ENCODE assay signal across 17 mouse cellular contexts in the genomic region with DNA sequence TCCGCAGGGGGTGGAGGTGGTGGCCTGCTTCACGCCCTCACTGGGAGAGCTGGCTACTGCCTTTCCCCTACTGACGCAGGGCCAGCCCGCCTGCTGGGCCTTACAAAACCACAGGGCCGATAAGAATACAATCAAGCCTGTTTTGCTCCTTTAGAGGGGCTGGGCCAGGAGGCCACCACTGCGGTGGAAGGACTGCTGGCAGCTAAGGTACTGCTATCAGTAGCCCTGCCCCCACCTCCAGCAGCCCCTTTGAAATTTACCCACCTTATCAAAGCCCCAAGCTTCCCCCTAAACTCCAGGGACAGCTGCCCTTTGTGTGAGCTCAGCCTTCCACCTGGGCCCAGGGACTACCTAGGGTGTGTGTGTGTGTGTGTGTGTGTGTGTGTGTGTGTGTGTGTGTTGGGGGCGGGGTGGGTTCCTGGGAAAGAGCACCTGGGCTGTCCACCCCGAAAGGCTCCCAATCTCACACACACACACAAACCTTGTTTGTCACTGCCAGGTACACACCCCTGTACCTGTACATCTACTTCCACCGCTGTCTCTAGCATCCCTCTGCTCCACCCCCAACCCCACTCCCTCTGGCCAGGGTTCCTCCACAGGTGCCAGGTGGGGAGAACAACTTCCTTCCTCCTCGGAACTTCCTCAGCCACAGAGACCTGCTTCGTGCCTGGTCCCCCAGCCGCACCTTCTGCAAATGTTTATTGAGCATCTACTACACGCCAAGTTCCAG. TPM values are rescaled to one million over a fixed set of nuclear protein-coding genes. Genes with fewer than 3 reads are reported as not detected.
A peak's percentile ranks its signal among the peaks of the same experiment; 100 is the strongest.
DNase-seq lines count a peak whose midpoint lies in the region; ATAC-seq and TF ChIP-seq lines count a peak whose summit lies in the region.
"Had no signal": no experiment of that assay in that cellular context is flagged by ENCODE, and none has a peak within 500 bp of the region (broad histone marks: within the 10 kb centered on the region; RNA-seq: fewer than 3 reads in every experiment).

No protein-coding gene starts in this region.

- H3K36me3 ChIP-seq in heart, embryonic 11.5 days (ENCODE audit: control insufficient read depth, insufficient read depth, low read length) = no peaks in the 10 kb centered on the region
- no peaks in the 10 kb centered on the region for H3K36me3 ChIP-seq in midbrain, embryonic 10.5 days
- H3K36me3 ChIP-seq in midbrain, embryonic 16.5 days (ENCODE audit: control insufficient read depth, insufficient read depth, low read length) = no peaks in the 10 kb centered on the region
- no peaks in the 10 kb centered on the region for H3K36me3 ChIP-seq in liver, embryonic 12.5 days
- H3K36me3 ChIP-seq in stomach, embryonic 16.5 days (ENCODE audit: control insufficient read depth, insufficient read depth, low read length) = no peaks in the 10 kb centered on the region
- H3K36me3 ChIP-seq in thymus, adult 2 months (ENCODE audit: control insufficient read depth, insufficient read depth, low read length) = no peaks in the 10 kb centered on the region
- H3K36me3 ChIP-seq: embryonic facial prominence, embryonic 15.5 days; forebrain, embryonic 15.5 days; limb, embryonic 12.5 days had no signal

- H3K4me3 ChIP-seq in heart, embryonic 11.5 days (ENCODE audit: low read depth, low read length) = no peak overlapping the region
- no peak overlapping the region for H3K4me3 ChIP-seq in midbrain, embryonic 10.5 days
- H3K4me3 ChIP-seq in midbrain, embryonic 16.5 days (ENCODE audit: low read depth, low read length) = no peak overlapping the region
- H3K4me3 ChIP-seq in liver, embryonic 12.5 days = no peak overlapping the region
- no peak overlapping the region for H3K4me3 ChIP-seq in stomach, embryonic 16.5 days (replicated peaks; ENCODE audit: low read length)
- no peak overlapping the region for H3K4me3 ChIP-seq in thymus, adult 2 months (ENCODE audit: control insufficient read depth, insufficient read depth, low read length)
- H3K4me3 ChIP-seq: embryonic facial prominence, embryonic 15.5 days; forebrain, embryonic 15.5 days; limb, embryonic 12.5 days had no signal

- no peak for TF ChIP-seq POLR2A in thymus, adult 2 months (IDR thresholded peaks at IDR 0.05; ENCODE audit: control insufficient read depth, extremely low read depth, insufficient read depth, low read length, poor library complexity)

- no peak overlapping the region for H3K27ac ChIP-seq in heart, embryonic 11.5 days (ENCODE audit: low read depth, low read length)
- peak overlapping the region; percentile 46 for H3K27ac ChIP-seq in midbrain, embryonic 10.5 days (replicated peaks)
- H3K27ac ChIP-seq in midbrain, embryonic 16.5 days (ENCODE audit: low read length) = no peak overlapping the region
- no peak overlapping the region for H3K27ac ChIP-seq in liver, embryonic 12.5 days
- H3K27ac ChIP-seq in stomach, embryonic 16.5 days (ENCODE audit: low read length) = peak overlapping the region; percentile 75
- no peak overlapping the region for H3K27ac ChIP-seq in thymus, adult 2 months (ENCODE audit: control insufficient read depth, insufficient read depth, low read length)
- H3K27ac ChIP-seq: embryonic facial prominence, embryonic 15.5 days; forebrain, embryonic 15.5 days; limb, embryonic 12.5 days had no signal

- TF ChIP-seq CTCF in thymus, adult 2 months (IDR thresholded peaks at IDR 0.05; ENCODE audit: borderline replicate concordance, control insufficient read depth, extremely low read depth, insufficient read depth, low read length, poor library complexity) = no peak

- no peak for DNase-seq in heart, adult 9 months (ENCODE audit: low spot score in 2 of 2)
- DNase-seq in midbrain, embryonic 10.5 days (ENCODE audit: low spot score) = no peak
- DNase-seq in thymus, adult 2 months = no peak
- no peak for DNase-seq in cerebellum, postnatal 36 days
- DNase-seq: adrenal gland, postnatal 10 days; B cell, adult 2 months; cerebellum, postnatal 10 days; gastrocnemius, postnatal 36 days; kidney, postnatal 25 days; layer of hippocampus, postnatal 36 days had no signal

- H3K9ac ChIP-seq in heart, embryonic 11.5 days (ENCODE audit: low read depth, low read length) = 0 out of 2 replicates have a peak overlapping the region, but pooled peaks have one; percentile 28
- no peak overlapping the region for H3K9ac ChIP-seq in midbrain, embryonic 16.5 days (ENCODE audit: low read depth, low read length)
- H3K9ac ChIP-seq in liver, embryonic 12.5 days = peak overlapping the region; percentile 18; the same call in 1 of the 2 replicates
- H3K9ac ChIP-seq in stomach, embryonic 16.5 days (ENCODE audit: low read length) = no peak overlapping the region; the same call in 1 of the 2 replicates
- H3K9ac ChIP-seq: embryonic facial prominence, embryonic 15.5 days; forebrain, embryonic 15.5 days; limb, embryonic 12.5 days had no signal

- ATAC-seq in heart, embryonic 11.5 days (replicated peaks; ENCODE audit: insufficient number of reproducible peaks, low FRiP score, low TSS enrichment) = no peak
- no peak for ATAC-seq in midbrain, embryonic 16.5 days
- peak; percentile 64 for ATAC-seq in liver, embryonic 12.5 days
- peak; percentile 88 for ATAC-seq in stomach, embryonic 16.5 days (ENCODE audit: insufficient read depth, low FRiP score)
- ATAC-seq: forebrain, embryonic 15.5 days had no signal

- no peaks in the 10 kb centered on the region for H3K9me3 ChIP-seq in heart, embryonic 11.5 days (replicated peaks; ENCODE audit: control insufficient read depth, low read length)
- H3K9me3 ChIP-seq in midbrain, embryonic 10.5 days (replicated peaks) = no peaks in the 10 kb centered on the region
- no peaks in the 10 kb centered on the region for H3K9me3 ChIP-seq in midbrain, embryonic 16.5 days (replicated peaks; ENCODE audit: control insufficient read depth, low read length, poor library complexity, severe bottlenecking)
- H3K9me3 ChIP-seq in liver, embryonic 12.5 days (replicated peaks) = no peaks in the 10 kb centered on the region
- no peaks in the 10 kb centered on the region for H3K9me3 ChIP-seq in stomach, embryonic 16.5 days (replicated peaks; ENCODE audit: control insufficient read depth, low read length)
- H3K9me3 ChIP-seq: embryonic facial prominence, embryonic 15.5 days; forebrain, embryonic 15.5 days had no signal

- H3K4me2 ChIP-seq in heart, embryonic 11.5 days = no peak overlapping the region
- no peak overlapping the region for H3K4me2 ChIP-seq in midbrain, embryonic 16.5 days (ENCODE audit: low read length)
- H3K4me2 ChIP-seq in liver, embryonic 12.5 days = peak overlapping the region; percentile 37
- H3K4me2 ChIP-seq in stomach, embryonic 16.5 days (ENCODE audit: low read depth, low read length) = peak overlapping the region; percentile 5; the same call in 1 of the 2 replicates
- H3K4me2 ChIP-seq: embryonic facial prominence, embryonic 15.5 days; forebrain, embryonic 15.5 days; limb, embryonic 12.5 days had no signal

- 16% methylated on average over 13 of the region's 13 CpGs for WGBS in heart, embryonic 11.5 days (ENCODE audit: insufficient replicate concordance)
- WGBS in midbrain, embryonic 10.5 days = 22% methylated on average over 12 of the region's 13 CpGs
- WGBS in midbrain, embryonic 16.5 days = 29% methylated on average over 12 of the region's 13 CpGs
- WGBS in liver, embryonic 12.5 days (ENCODE audit: insufficient replicate concordance) = 8% methylated on average over 12 of the region's 13 CpGs
- 20% methylated on average over 12 of the region's 13 CpGs for WGBS in stomach, embryonic 16.5 days
- 42% methylated on average over 12 of the region's 13 CpGs for WGBS in thymus, adult 2 months

- peaks cover 10% of the 10 kb centered on the region for H3K4me1 ChIP-seq in heart, embryonic 11.5 days (ENCODE audit: control insufficient read depth, insufficient read depth, low read length)
- peaks cover 12% of the 10 kb centered on the region for H3K4me1 ChIP-seq in midbrain, embryonic 10.5 days
- H3K4me1 ChIP-seq in midbrain, embryonic 16.5 days (ENCODE audit: control insufficient read depth, insufficient read depth, low read length) = no peaks in the 10 kb centered on the region
- peaks cover 25% of the 10 kb centered on the region for H3K4me1 ChIP-seq in liver, embryonic 12.5 days
- no peaks in the 10 kb centered on the region for H3K4me1 ChIP-seq in stomach, embryonic 16.5 days (ENCODE audit: control insufficient read depth, insufficient read depth, low read length)
- H3K4me1 ChIP-seq in thymus, adult 2 months (replicated peaks; ENCODE audit: control insufficient read depth, insufficient read depth, low read length) = no peaks in the 10 kb centered on the region
- H3K4me1 ChIP-seq: embryonic facial prominence, embryonic 15.5 days; forebrain, embryonic 15.5 days had no signal

- H3K27me3 ChIP-seq in heart, embryonic 11.5 days (ENCODE audit: control insufficient read depth, insufficient read depth, low read length) = no peaks in the 10 kb centered on the region
- H3K27me3 ChIP-seq in midbrain, embryonic 10.5 days (ENCODE audit: low read depth, poor library complexity, severe bottlenecking) = no peaks in the 10 kb centered on the region; the same call in 1 of the 2 replicates
- H3K27me3 ChIP-seq in midbrain, embryonic 16.5 days (ENCODE audit: control insufficient read depth, insufficient read depth, low read depth, low read length) = no peaks in the 10 kb centered on the region
- no peaks in the 10 kb centered on the region; the same call in none of the 2 replicates for H3K27me3 ChIP-seq in liver, embryonic 12.5 days (replicated peaks)
- no peaks in the 10 kb centered on the region for H3K27me3 ChIP-seq in stomach, embryonic 16.5 days (ENCODE audit: control insufficient read depth, insufficient read depth, low read length)
- no peaks in the 10 kb centered on the region for H3K27me3 ChIP-seq in thymus, adult 2 months (ENCODE audit: control insufficient read depth, insufficient read depth, low read length)
- H3K27me3 ChIP-seq: embryonic facial prominence, embryonic 15.5 days; forebrain, embryonic 15.5 days; limb, embryonic 12.5 days had no signal

RNA-seq across cellular contexts. Expression of gene Spdef, which starts 5.8 kb away (rescaled TPM):
- 0.25 and 0.26 TPM in 2 replicates for polyA plus RNA-seq in heart, embryonic 11.5 days (2014; fragmentation: Nextera tagmentation; extraction: Ambion mirVana)
- 0.16 and 0.25 TPM in 2 replicates for polyA plus RNA-seq in midbrain, embryonic 10.5 days (2016; fragmentation: Nextera tagmentation; extraction: Ambion mirVana)
- 1.5 and 2.6 TPM in 2 replicates for polyA plus RNA-seq in midbrain, embryonic 16.5 days (2015; fragmentation: Nextera tagmentation; extraction: Ambion mirVana)
- polyA plus RNA-seq in liver, embryonic 12.5 days (2016; fragmentation: Nextera tagmentation; extraction: Ambion mirVana) = not detected in 2 replicates
- polyA plus RNA-seq in stomach, embryonic 16.5 days (2015; fragmentation: Nextera tagmentation; extraction: Ambion mirVana) = 22.5 and 28.4 TPM in 2 replicates
- 0.58 and 0.99 TPM in 2 replicates for polyA plus RNA-seq in thymus, adult 2 months (2012; rRNA removed)

Comparison
In these comparisons a context has a peak if more than half of its experiments do, and no peak if none do; other contexts are left out.
1. H3K27ac ChIP-seq: peak in midbrain, embryonic 10.5 days (single experiment) and stomach, embryonic 16.5 days (single experiment); none in heart, embryonic 11.5 days (single experiment), midbrain, embryonic 16.5 days (single experiment), liver, embryonic 12.5 days (single experiment) and thymus, adult 2 months (single experiment).
2. ATAC-seq: peak in liver, embryonic 12.5 days (single experiment) and stomach, embryonic 16.5 days (single experiment); none in heart, embryonic 11.5 days (single experiment) and midbrain, embryonic 16.5 days (single experiment).
3. H3K4me2 ChIP-seq: peak in liver, embryonic 12.5 days (single experiment) and stomach, embryonic 16.5 days (single experiment); none in heart, embryonic 11.5 days (single experiment) and midbrain, embryonic 16.5 days (single experiment).
4. H3K9ac ChIP-seq: peak in heart, embryonic 11.5 days (single experiment) and liver, embryonic 12.5 days (single experiment); none in midbrain, embryonic 16.5 days (single experiment) and stomach, embryonic 16.5 days (single experiment).